Mouse (Mus musculus) erythroblast, adult 5-6 weeks (primary cell): ENCODE measurements around the gene Casp9. TPM values are rescaled to one million over a fixed set of nuclear protein-coding genes. Genes with fewer than 3 reads are reported as not detected.
A peak's percentile ranks its signal among the peaks of the same experiment; 100 is the strongest.

Source experiments
- ATAC-seq: replicated peaks from 2 replicates; pipeline ENCODE4 v1.8.0; 2016; ENCODE audit warnings: moderate number of reproducible peaks, mild to moderate bottlenecking, moderate TSS enrichment, inconsistent platforms; ENCODE audit not compliant: poor library complexity, low FRiP score, severe bottlenecking
- total RNA-seq, 2 experiments: library from RNA; stranded (forward) in 1 of 2; stranded (reverse) in 1 of 2; fragments of 150-400 nt in 1 of 2; fragments of 200-764, 138-1000 nt in 1 of 2; gene quantifications; 2 replicates each; pipeline versions ENCODE4 v1.2.3 to v1.2.4; 2015 to 2017; ENCODE audit warnings: low replicate concordance in 2 of 2

Gene Casp9
- total RNA-seq (2015; ENCODE audit: low replicate concordance) (4.4 and 10.0 TPM in 2 replicates), total RNA-seq (2017; ENCODE audit: low replicate concordance) (4.2 and 4.3 TPM in 2 replicates)

- peak; percentile 81 for ATAC-seq
Observed at GRCm38 (mm10) chr4:141793282-141794151, at the start of gene Casp9. Casp9 (plus strand) TSS chr4:141793612.

GRCm38 (mm10) chr4:141746578-141747346, 46.6 kb upstream of the Casp9 start, which contains the start of gene Agmat:
Agmat (plus strand) TSS chr4:141746672.
- no peak for ATAC-seq

- ATAC-seq = no peak
Observed at GRCm38 (mm10) chr4:141749557-141749956, 43.9 kb upstream of the Casp9 start.

- peak; percentile 9; the same call in 1 of the 2 replicates for ATAC-seq
Observed at GRCm38 (mm10) chr4:141750826-141751225, 42.6 kb upstream of the Casp9 start.

- ATAC-seq = peak; percentile 76
Observed at GRCm38 (mm10) chr4:141751419-141752075, 41.9 kb upstream of the Casp9 start.

GRCm38 (mm10) chr4:141752076-141752421, 41.4 kb upstream of the Casp9 start:
- peak; percentile 86 for ATAC-seq

- no peak for ATAC-seq
Observed at GRCm38 (mm10) chr4:141755375-141755930, 38.0 kb upstream of the Casp9 start.

GRCm38 (mm10) chr4:141757124-141757523, 36.3 kb upstream of the Casp9 start:
- ATAC-seq = no peak

- peak; percentile 83 for ATAC-seq
Observed at GRCm38 (mm10) chr4:141758874-141759542, 34.4 kb upstream of the Casp9 start.

GRCm38 (mm10) chr4:141760942-141761341, 32.5 kb upstream of the Casp9 start:
- ATAC-seq = no peak

GRCm38 (mm10) chr4:141762102-141762598, 31.3 kb upstream of the Casp9 start:
- no peak for ATAC-seq

GRCm38 (mm10) chr4:141763476-141763875, 29.9 kb upstream of the Casp9 start:
- ATAC-seq = no peak

- ATAC-seq = no peak
Observed at GRCm38 (mm10) chr4:141765008-141765407, 28.4 kb upstream of the Casp9 start.

- no peak for ATAC-seq
Observed at GRCm38 (mm10) chr4:141766316-141766667, 27.1 kb upstream of the Casp9 start.

- peak; percentile 36 for ATAC-seq
Observed at GRCm38 (mm10) chr4:141766668-141767352, 26.6 kb upstream of the Casp9 start.

GRCm38 (mm10) chr4:141767353-141768036, 25.9 kb upstream of the Casp9 start:
- ATAC-seq = peak; percentile 90

GRCm38 (mm10) chr4:141769501-141770160, 23.8 kb upstream of the Casp9 start:
- ATAC-seq = no peak

- no peak for ATAC-seq
Observed at GRCm38 (mm10) chr4:141771823-141772222, 21.6 kb upstream of the Casp9 start.
